Mouse (Mus musculus) midbrain, embryonic 10.5 days (tissue): ENCODE results near the gene Hddc2. TPM values are rescaled to one million over a fixed set of nuclear protein-coding genes. Genes with fewer than 3 reads are reported as not detected.
A peak's percentile ranks its signal among the peaks of the same experiment; 100 is the strongest.

Experiments used
- DNase-seq: peaks from one replicate; pipeline ENCODE4 v3.0.0-alpha.2; 2017; ENCODE audit warnings: low spot score
- H3K27ac ChIP-seq: fragments of 300-500 bp; sonication (generic); replicated peaks from 2 replicates; pipeline ENCODE4 v1.5.1; 2016; ENCODE audit warnings: mild to moderate bottlenecking
- H3K27me3 ChIP-seq: fragments of 300-500 bp; sonication (generic); 2 replicates; pipeline ENCODE4 v1.6.1; 2016; ENCODE audit warnings: low read depth, mild to moderate bottlenecking; ENCODE audit not compliant: poor library complexity, severe bottlenecking
- H3K36me3 ChIP-seq: fragments of 300-500 bp; sonication (generic); 2 replicates; pipeline ENCODE4 v1.6.1; 2016; ENCODE audit warnings: mild to moderate bottlenecking, moderate library complexity
- H3K4me1 ChIP-seq: fragments of 300-500 bp; sonication (generic); 2 replicates; pipeline ENCODE4 v1.6.1; 2016
- H3K4me3 ChIP-seq: fragments of 300-500 bp; sonication (generic); 2 replicates; pipeline ENCODE4 v1.5.1; 2016; ENCODE audit warnings: mild to moderate bottlenecking, moderate library complexity
- H3K9me3 ChIP-seq: fragments of 300-500 bp; sonication (generic); replicated peaks from 2 replicates; pipeline ENCODE4 v1.6.1; 2016; ENCODE audit warnings: mild to moderate bottlenecking
- WGBS: fragments of 180-500 bp; shearing (Covaris S2); methylation state at CpG from one replicate; pipeline ENCODE4 v1.1.7; 2016; 5-methylcytosine and 5-hydroxymethylcytosine counted together
- polyA plus RNA-seq: library from polyadenylated mRNA; unstranded; fragments of >200 nt; fragmentation: Nextera tagmentation; extraction: Ambion mirVana; gene quantifications from 2 replicates; pipeline ENCODE4 v1.2.1, GENCODE M21; 2016

Hddc2 gene
- polyA plus RNA-seq, result 78.0 and 86.1 TPM in 2 replicates

GRCm38 (mm10) chr10:31312865-31313848 is at the start of gene Hddc2:
Gene Hddc2, plus strand, starts transcription at chr10:31313383.
- peak; percentile 89 for DNase-seq
- peak within 1 kb of the TSS; percentile 72 for H3K4me3 ChIP-seq
- peaks cover 13% of the 10 kb centered on the region for H3K4me1 ChIP-seq
- H3K36me3 ChIP-seq, result peaks cover 20% of the 10 kb centered on the region
- H3K9me3 ChIP-seq, result no peaks in the 10 kb centered on the region
- no peaks in the 10 kb centered on the region for H3K27me3 ChIP-seq
- 3% methylated on average over 43 of the region's 44 CpGs for WGBS
- peak within 1 kb of the TSS; percentile 95 for H3K27ac ChIP-seq

- no peaks in the 10 kb centered on the region for H3K27me3 ChIP-seq
- 81% methylated on average over 2 of the region's 2 CpGs for WGBS
- H3K27ac ChIP-seq, result no peak overlapping the region
- H3K36me3 ChIP-seq, result no peaks in the 10 kb centered on the region
- no peaks in the 10 kb centered on the region for H3K4me1 ChIP-seq
- H3K9me3 ChIP-seq, result no peaks in the 10 kb centered on the region
- DNase-seq, result no peak
- H3K4me3 ChIP-seq, result no peak overlapping the region
Measured at GRCm38 (mm10) chr10:31272738-31273137, 40.4 kb upstream of the Hddc2 start.

- H3K4me1 ChIP-seq, result no peaks in the 10 kb centered on the region
- DNase-seq, result no peak
- no peaks in the 10 kb centered on the region for H3K27me3 ChIP-seq
- no peaks in the 10 kb centered on the region for H3K36me3 ChIP-seq
- 82% methylated on average over 1 of the region's 1 CpGs for WGBS
- H3K4me3 ChIP-seq, result no peak overlapping the region
- H3K27ac ChIP-seq, result no peak overlapping the region
- H3K9me3 ChIP-seq, result no peaks in the 10 kb centered on the region
Measured at GRCm38 (mm10) chr10:31273171-31273570, 40.0 kb upstream of the Hddc2 start.

GRCm38 (mm10) chr10:31287787-31288186 is 25.4 kb upstream of the Hddc2 start:
- H3K4me3 ChIP-seq, result no peak overlapping the region
- H3K27ac ChIP-seq, result no peak overlapping the region
- no peaks in the 10 kb centered on the region for H3K4me1 ChIP-seq
- H3K36me3 ChIP-seq, result no peaks in the 10 kb centered on the region
- no peak for DNase-seq
- no peaks in the 10 kb centered on the region for H3K9me3 ChIP-seq
- H3K27me3 ChIP-seq, result no peaks in the 10 kb centered on the region

DNA sequence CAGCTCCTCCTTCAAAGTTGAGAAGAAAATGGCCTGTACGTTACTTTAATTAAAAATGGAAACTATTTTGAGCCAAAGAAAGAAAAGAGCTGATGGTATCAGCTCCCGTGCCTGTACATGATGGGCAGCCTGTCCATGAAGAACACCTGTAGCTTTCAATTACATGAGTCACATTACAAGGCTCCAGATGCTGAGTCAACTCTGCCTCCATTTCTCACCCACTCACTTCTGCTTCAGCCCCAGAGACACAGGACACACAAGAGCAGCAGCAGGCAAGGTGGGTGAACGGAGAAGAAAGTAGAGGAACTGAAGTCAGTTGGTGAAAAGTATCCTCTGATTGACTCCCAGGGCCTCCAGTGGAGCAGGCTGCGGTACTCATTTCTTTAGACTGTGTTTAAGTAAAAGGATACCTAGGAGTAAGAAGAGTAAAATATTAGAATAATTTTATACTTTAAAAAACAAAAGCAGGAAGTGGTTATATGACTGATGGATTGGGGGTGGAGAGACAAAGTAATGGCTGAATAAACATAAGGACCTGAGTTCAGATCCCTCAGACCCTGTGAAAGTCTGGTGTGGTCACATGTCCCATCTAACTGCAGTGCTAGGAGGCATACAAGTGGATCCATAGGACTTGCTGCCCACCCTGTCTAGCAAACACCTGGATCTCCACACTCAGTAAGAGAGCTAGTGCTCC is 24.3 kb upstream of the Hddc2 start:
- DNase-seq, result no peak
- no peaks in the 10 kb centered on the region for H3K36me3 ChIP-seq
- 88% methylated on average over 4 of the region's 4 CpGs for WGBS
- H3K4me3 ChIP-seq, result no peak overlapping the region
- H3K27ac ChIP-seq, result no peak overlapping the region
- H3K27me3 ChIP-seq, result no peaks in the 10 kb centered on the region
- no peaks in the 10 kb centered on the region for H3K4me1 ChIP-seq
- no peaks in the 10 kb centered on the region for H3K9me3 ChIP-seq

DNA sequence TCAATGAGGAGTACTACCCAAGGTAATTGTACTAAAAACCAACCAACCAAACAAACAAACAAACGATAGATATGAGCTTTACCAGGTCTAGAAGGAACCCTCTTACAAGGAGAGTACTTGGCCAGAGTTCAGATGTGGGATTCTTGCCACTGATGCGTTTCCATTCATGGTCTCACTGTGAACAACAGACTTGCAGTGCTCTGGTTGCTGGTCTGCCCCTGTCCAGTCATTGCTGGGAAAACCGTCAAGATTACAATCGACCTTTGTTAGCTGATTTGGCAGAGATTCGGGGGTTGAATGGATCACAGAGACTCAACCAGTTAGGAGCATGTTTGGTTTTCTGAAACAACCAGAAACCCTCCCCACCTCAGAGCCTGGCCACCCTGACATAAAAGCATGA is 17.5 kb upstream of the Hddc2 start:
- no peak for DNase-seq
- peak overlapping the region; percentile 47 for H3K27ac ChIP-seq
- H3K36me3 ChIP-seq, result no peaks in the 10 kb centered on the region
- H3K4me3 ChIP-seq, result no peak overlapping the region
- H3K9me3 ChIP-seq, result no peaks in the 10 kb centered on the region
- WGBS, result 28% methylated on average over 5 of the region's 5 CpGs
- no peaks in the 10 kb centered on the region for H3K27me3 ChIP-seq
- peaks cover 26% of the 10 kb centered on the region for H3K4me1 ChIP-seq

DNA sequence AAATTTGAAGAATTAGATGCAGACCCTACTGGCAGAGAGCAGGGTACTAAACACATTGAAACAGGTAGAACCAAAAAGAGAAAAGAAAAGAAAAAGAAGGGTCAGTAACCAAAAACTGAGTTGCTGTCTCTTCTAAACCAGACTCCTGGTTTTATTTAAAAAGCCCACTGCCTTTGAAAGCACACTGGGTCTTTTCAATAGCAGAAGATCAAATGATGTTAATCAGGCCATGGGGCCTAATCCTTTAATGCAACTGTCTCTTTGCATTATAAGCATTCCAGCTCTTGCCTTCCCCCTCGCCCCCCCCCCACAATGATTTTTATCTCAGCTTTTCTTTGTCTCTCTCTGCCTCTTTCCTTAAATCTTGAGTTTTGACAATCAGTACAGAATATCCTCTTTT is 16.7 kb upstream of the Hddc2 start:
- H3K4me3 ChIP-seq, result no peak overlapping the region
- no peaks in the 10 kb centered on the region for H3K9me3 ChIP-seq
- WGBS, result 25% methylated on average over 1 of the region's 1 CpGs
- no peaks in the 10 kb centered on the region for H3K27me3 ChIP-seq
- DNase-seq, result no peak
- H3K36me3 ChIP-seq, result no peaks in the 10 kb centered on the region
- peaks cover 26% of the 10 kb centered on the region for H3K4me1 ChIP-seq
- 0 out of 2 replicates have a peak overlapping the region, but pooled peaks have one; percentile 47 for H3K27ac ChIP-seq

GRCm38 (mm10) chr10:31297106-31297505 is 16.1 kb upstream of the Hddc2 start:
- Histone ChIP-seq H3K4me3 (no peak overlapping the region), H3K4me1 (peaks cover 26% of the 10 kb centered on the region), H3K9me3 (no peaks in the 10 kb centered on the region), H3K27me3 (no peaks in the 10 kb centered on the region), H3K27ac (no peak overlapping the region), H3K36me3 (no peaks in the 10 kb centered on the region)
- no peak for DNase-seq
- WGBS, result 81% methylated on average over 4 of the region's 4 CpGs

DNA sequence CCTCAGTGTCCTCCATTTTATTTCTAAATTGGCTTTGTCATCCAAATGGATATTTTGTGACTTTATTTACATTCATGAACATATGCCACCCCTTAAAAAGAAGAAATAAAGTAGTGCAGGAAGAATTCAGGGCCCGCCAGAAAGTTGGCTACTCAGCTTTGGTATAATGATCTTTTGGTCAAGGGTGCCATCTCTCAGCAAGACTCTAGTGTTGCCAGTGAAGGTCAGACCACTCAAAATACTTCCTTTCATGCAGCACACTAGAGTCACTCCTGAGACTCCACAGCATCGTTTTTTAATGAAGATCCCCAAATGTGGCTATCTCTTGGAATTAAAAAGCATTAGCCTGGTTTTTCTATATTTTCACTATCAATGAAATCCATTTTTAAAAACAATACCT is 14.9 kb upstream of the Hddc2 start:
- no peak overlapping the region for H3K4me3 ChIP-seq
- no peak for DNase-seq
- peaks cover 26% of the 10 kb centered on the region for H3K4me1 ChIP-seq
- WGBS, result 51% methylated on average over 2 of the region's 2 CpGs
- H3K27ac ChIP-seq, result no peak overlapping the region
- no peaks in the 10 kb centered on the region for H3K36me3 ChIP-seq
- H3K27me3 ChIP-seq, result no peaks in the 10 kb centered on the region
- H3K9me3 ChIP-seq, result no peaks in the 10 kb centered on the region

DNA sequence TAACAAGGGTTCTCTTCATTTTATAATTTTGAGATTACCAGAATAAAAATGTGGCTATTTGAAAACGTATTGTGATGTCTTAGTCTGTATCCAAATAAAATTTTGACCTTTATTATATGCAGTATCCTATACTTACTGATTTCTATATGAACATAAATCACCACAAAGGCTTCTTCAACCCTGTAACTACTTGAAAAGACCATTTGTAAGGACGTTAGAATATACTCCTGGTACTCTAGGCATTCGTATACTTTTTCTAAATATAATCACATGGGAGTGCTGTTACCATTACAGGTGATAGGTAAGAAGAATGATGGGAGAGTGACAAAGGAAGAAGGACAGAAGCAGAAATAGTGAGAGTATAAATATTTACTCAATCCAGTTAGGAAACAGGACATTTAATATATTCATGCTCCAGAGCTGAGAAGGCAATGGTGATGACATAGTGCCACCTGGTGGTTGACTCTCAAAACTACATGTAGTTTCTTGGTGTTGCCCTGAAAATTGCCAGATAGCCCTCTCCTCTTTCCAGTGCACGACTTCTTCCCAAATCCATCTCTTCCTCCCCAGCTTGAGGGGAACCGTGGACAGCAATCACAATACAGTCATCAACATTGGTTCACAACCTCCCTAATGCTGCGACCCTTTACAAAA is 14.1 kb upstream of the Hddc2 start:
- DNase-seq, result peak; percentile 62
- WGBS, result 46% methylated on average over 6 of the region's 6 CpGs
- H3K9me3 ChIP-seq, result no peaks in the 10 kb centered on the region
- no peaks in the 10 kb centered on the region for H3K36me3 ChIP-seq
- no peak overlapping the region for H3K4me3 ChIP-seq
- no peaks in the 10 kb centered on the region for H3K27me3 ChIP-seq
- no peak overlapping the region for H3K27ac ChIP-seq
- peaks cover 26% of the 10 kb centered on the region for H3K4me1 ChIP-seq

DNA sequence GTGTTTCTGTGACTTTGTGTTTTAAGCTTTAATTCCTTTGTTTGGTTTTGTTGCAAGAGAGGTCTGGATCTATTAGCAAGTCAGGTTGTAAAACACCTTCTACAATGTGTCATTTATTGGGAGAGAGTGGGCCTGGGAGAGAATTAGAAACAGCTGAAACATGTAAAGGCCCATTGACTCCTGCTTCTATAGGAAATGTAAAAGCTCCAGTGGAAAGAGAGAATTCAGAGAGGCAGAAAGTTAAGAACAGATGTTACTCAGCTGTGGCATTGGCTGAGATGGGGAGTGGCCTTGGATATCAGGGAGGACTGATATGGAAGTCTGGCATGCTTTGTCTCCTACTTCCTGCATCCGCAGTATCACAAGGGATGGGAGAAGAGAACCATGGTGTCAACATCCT is 12.9 kb upstream of the Hddc2 start:
- no peaks in the 10 kb centered on the region for H3K27me3 ChIP-seq
- no peak for DNase-seq
- no peak overlapping the region for H3K4me3 ChIP-seq
- no peaks in the 10 kb centered on the region for H3K36me3 ChIP-seq
- H3K27ac ChIP-seq, result no peak overlapping the region
- H3K9me3 ChIP-seq, result no peaks in the 10 kb centered on the region
- H3K4me1 ChIP-seq, result peaks cover 23% of the 10 kb centered on the region
- WGBS, result 96% methylated on average over 1 of the region's 1 CpGs

- Histone ChIP-seq H3K4me1 (no peaks in the 10 kb centered on the region), H3K27me3 (no peaks in the 10 kb centered on the region), H3K9me3 (no peaks in the 10 kb centered on the region), H3K27ac (no peak overlapping the region), H3K36me3 (no peaks in the 10 kb centered on the region), H3K4me3 (no peak overlapping the region)
- 89% methylated on average over 2 of the region's 2 CpGs for WGBS
- DNase-seq, result no peak
Measured at GRCm38 (mm10) chr10:31303446-31303845, 9.7 kb upstream of the Hddc2 start.
